Mouse (Mus musculus): Measurements from ENCODE around the gene Ntf5. TPM values are rescaled to one million over a fixed set of nuclear protein-coding genes. Genes with fewer than 3 reads are reported as not detected.

The Ntf5 gene
- polyA plus RNA-seq, 1 experiment, result 1.8 TPM

DNA sequence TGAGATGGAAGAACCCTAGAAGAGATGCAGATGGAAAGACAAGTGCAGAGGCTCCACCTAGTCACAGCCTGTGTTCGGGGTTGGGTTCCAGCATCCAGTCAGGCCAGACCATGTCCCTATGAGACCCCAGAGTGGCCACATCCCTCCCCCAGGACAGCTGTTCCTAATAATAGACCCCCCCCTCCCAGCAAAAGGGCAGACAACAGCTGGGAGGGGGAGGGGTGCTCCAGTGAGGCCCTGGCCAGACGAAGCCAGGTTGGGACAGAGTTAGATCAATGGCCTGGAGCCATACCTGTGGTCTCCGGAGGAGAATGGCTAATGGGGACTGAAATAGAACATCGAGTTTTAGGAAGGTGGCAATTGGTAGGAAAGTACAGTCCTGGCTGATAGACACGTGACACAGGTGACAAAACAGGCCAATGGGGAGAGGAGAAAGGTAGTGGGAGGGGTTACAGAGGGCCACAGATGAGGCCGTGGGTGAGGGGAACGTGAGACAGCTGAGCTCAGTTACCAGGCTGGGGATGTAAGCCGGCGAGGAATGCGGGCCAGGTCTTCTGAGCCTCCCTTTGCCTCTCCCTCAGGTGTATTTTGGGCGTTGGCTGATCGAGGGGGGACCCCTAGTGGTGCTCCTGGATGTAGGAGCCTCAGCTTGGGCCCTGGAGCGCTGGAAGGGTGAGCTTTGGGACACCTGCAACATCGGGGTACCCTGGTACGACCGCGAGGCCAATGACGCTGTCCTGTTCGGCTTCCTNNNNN, 24.2 kb downstream of the Ntf5 start, which contains the start of gene Ruvbl2:
TSS of gene Ruvbl2 (minus strand) at position 576 of the 756 bp plus-strand sequence.
- Histone ChIP-seq H3K4me1 (ENCODE audit: control insufficient read depth, insufficient read depth, low read length) (peaks cover 8% of the 10 kb centered on the region; the same call in 1 of the 2 replicates), H3K27ac (ENCODE audit: control insufficient read depth, insufficient read depth, low read depth, low read length, poor library complexity) (no peak within 1 kb of the TSS; the same call in 1 of the 2 replicates), H3K4me3 (replicated peaks; ENCODE audit: control insufficient read depth, low read depth, low read length) (no peak within 1 kb of the TSS)
- TF ChIP-seq CTCF (IDR thresholded peaks at IDR 0.05; ENCODE audit: control insufficient read depth, insufficient read depth, low read length) (no peak), POLR2A (IDR thresholded peaks at IDR 0.05; ENCODE audit: borderline replicate concordance, control insufficient read depth, low read depth, low read length) (0 out of 2 replicates have a peak, but pooled peaks have one; percentile 12)
- 70% methylated on average over 19 of the region's 19 CpGs for WGBS

DNA sequence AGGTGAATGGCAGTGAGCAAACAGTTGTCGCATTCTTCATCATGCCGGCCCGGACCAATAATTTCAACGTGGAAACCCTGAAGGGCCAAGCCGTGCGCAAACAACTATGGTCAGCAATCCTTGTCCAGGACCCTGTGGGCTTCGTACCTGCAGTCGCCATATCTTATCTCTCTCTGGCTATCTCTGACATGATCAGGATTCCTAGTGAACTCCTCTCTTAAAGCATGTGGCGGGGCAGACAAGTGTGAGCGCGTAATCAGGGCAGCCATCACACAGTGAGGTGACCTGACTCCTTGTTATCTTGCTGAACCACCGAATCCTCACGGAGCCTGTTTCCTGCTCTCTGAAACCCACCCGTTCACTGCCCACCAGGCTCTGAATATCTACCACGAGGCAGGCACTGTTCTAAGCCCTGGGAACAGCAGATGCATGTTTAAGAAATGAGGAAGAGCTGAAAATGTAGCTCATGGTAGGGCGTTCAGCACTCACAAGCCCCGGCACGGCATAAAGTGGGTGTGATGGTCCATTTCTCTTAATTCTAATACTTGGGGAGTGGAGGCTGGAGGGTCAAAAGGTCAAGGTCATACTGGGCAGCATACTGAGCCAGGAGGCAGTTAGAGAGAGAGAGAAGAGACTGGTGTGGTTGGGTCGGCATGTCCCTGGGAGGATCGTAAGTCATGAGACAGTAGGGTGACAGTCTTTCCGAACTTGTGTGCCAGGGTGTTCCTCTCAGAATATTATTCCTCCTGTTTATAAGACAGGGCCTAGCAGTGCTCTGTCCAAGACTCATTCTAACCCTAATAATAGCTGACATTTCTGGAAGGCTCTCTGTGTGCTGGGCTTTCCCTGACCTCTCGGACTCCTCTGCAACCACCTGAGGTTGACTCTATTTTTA, 30.3 kb downstream of the Ntf5 start:
- TF ChIP-seq CTCF (IDR thresholded peaks at IDR 0.05; ENCODE audit: control insufficient read depth, insufficient read depth, low read length), result no peak
- no peak for TF ChIP-seq POLR2A (IDR thresholded peaks at IDR 0.05; ENCODE audit: borderline replicate concordance, control insufficient read depth, low read depth, low read length)
- WGBS, result 81% methylated on average over 22 of the region's 22 CpGs
- H3K4me3 ChIP-seq (replicated peaks; ENCODE audit: control insufficient read depth, low read depth, low read length), result no peak overlapping the region
- no peaks in the 10 kb centered on the region for H3K4me1 ChIP-seq (ENCODE audit: control insufficient read depth, insufficient read depth, low read length)
- H3K27ac ChIP-seq (ENCODE audit: control insufficient read depth, insufficient read depth, low read depth, low read length, poor library complexity), result no peak overlapping the region

DNA sequence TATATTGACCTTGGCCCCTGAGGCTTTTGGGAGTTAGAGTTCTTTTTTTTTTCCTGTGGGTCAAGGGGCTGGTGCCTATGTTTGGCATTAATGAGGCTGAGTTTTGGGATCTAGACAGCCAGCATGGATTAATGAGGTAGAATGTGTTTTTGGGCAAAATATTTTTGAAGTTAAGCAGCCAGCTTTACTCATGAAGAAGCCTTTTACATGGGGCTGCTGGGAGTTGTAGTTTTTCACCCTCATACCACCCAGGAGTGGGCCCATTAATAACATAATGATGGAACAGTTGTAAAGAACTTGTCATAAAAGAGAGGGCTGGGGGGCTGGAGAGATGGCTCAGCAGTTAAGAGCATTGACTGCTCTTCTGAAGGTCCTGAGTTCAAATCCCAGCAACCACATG, 33.1 kb downstream of the Ntf5 start:
- Histone ChIP-seq H3K4me1 (ENCODE audit: control insufficient read depth, insufficient read depth, low read length) (no peaks in the 10 kb centered on the region), H3K27ac (ENCODE audit: control insufficient read depth, insufficient read depth, low read depth, low read length, poor library complexity) (no peak overlapping the region), H3K4me3 (replicated peaks; ENCODE audit: control insufficient read depth, low read depth, low read length) (no peak overlapping the region)
- TF ChIP-seq CTCF (IDR thresholded peaks at IDR 0.05; ENCODE audit: control insufficient read depth, insufficient read depth, low read length), result no peak
- TF ChIP-seq POLR2A (IDR thresholded peaks at IDR 0.05; ENCODE audit: borderline replicate concordance, control insufficient read depth, low read depth, low read length), result no peak

DNA sequence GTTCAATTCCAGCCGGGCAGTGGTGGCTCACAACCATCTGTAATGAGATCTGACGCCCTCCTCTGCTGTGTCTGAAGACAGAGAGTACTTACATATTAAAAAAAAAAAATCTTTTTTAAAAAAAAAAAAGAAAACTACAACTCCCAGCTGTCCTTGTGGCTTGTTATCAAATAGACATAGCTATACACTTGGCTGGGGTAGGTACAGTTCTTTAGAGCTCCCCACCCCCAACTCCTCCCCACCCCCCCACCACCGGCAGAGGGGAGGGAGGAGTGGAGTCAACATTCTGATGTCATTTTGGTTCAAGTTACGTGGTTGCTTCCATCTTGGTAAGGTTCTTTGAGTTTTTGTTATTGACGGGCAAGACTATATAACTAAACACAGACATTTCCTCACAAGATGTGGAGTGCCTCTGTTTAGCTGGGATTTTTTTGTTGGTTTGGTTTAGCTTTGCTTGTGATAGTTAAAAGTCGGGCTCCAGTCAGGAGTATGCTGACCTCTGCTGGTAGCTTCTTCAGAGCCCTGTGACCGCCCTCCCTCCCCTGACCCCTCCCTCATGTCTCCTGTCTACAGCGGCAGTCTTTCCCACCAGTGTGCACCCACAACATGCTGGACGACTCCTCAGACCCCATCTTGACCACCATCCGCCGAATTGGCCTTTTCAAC, 34.0 kb downstream of the Ntf5 start:
- Histone ChIP-seq H3K4me3 (replicated peaks; ENCODE audit: control insufficient read depth, low read depth, low read length) (no peak overlapping the region), H3K4me1 (ENCODE audit: control insufficient read depth, insufficient read depth, low read length) (no peaks in the 10 kb centered on the region), H3K27ac (ENCODE audit: control insufficient read depth, insufficient read depth, low read depth, low read length, poor library complexity) (no peak overlapping the region)
- WGBS, result 41% methylated on average over 11 of the region's 11 CpGs
- TF ChIP-seq POLR2A (IDR thresholded peaks at IDR 0.05; ENCODE audit: borderline replicate concordance, control insufficient read depth, low read depth, low read length) (no peak), CTCF (IDR thresholded peaks at IDR 0.05; ENCODE audit: control insufficient read depth, insufficient read depth, low read length) (peak; percentile 49)

DNA sequence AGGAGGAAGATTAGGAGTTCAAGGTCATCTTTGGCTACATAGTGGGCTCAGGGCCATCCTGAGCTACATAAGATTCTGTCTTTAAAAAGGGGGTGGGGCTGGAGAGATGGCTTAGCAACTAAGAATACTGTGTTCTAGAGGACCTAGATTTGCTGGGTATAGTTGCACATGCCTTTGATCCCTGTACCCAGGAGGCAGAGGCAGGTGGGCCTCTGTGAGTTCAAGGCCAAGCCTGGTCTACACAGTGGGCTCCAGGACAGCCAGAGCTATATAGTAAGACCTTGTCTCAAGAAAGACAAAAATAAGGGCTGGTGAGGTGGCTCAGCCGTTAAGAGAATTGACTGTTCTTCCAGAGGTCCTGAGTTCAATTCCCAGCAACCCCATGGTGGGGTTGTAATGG, 36.5 kb downstream of the Ntf5 start:
- no peak overlapping the region for H3K27ac ChIP-seq (ENCODE audit: control insufficient read depth, insufficient read depth, low read depth, low read length, poor library complexity)
- 85% methylated on average over 1 of the region's 1 CpGs for WGBS
- no peak for TF ChIP-seq CTCF (IDR thresholded peaks at IDR 0.05; ENCODE audit: control insufficient read depth, insufficient read depth, low read length)
- no peak for TF ChIP-seq POLR2A (IDR thresholded peaks at IDR 0.05; ENCODE audit: borderline replicate concordance, control insufficient read depth, low read depth, low read length)

DNA sequence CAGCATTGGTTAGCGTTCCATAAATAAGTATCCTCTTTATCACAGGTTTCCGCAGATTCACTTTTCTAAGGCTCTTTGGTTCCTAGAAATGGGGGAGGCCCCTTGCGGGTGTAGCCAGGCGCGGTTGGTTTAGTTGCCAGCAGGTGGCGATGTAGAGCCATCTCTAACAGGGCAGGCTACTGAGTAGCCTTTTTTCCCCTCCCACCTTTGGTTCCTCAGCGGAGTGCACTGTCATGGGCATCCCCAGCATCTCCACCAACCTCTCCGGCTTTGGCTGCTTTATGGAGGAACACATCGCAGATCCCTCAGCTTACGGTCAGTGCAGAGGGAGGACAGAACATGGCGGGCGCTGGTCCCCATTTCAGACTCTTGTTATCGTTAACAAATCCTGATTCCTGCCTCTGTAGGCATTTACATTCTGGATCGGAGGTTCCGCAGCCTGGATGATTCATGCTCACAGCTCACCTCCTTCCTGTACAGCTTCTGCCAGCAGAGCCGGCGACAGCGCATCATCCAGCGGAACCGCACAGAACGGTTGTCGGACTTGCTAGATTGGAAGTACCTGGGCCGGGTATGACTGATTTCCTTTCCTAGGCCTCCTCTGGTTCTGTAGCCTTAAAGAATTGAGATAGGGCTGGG, 38.0 kb downstream of the Ntf5 start:
- Histone ChIP-seq H3K4me1 (ENCODE audit: control insufficient read depth, insufficient read depth, low read length) (no peaks in the 10 kb centered on the region), H3K4me3 (replicated peaks; ENCODE audit: control insufficient read depth, low read depth, low read length) (no peak overlapping the region), H3K27ac (ENCODE audit: control insufficient read depth, insufficient read depth, low read depth, low read length, poor library complexity) (no peak overlapping the region)
- no peak for TF ChIP-seq POLR2A (IDR thresholded peaks at IDR 0.05; ENCODE audit: borderline replicate concordance, control insufficient read depth, low read depth, low read length)
- peak; percentile 85 for TF ChIP-seq CTCF (IDR thresholded peaks at IDR 0.05; ENCODE audit: control insufficient read depth, insufficient read depth, low read length)
- 59% methylated on average over 23 of the region's 23 CpGs for WGBS

More for the DNA sequence above, 36.5 kb downstream of the Ntf5 start:
- H3K4me3 ChIP-seq (replicated peaks; ENCODE audit: control insufficient read depth, low read depth, low read length), result no peak overlapping the region
- no peaks in the 10 kb centered on the region for H3K4me1 ChIP-seq (ENCODE audit: control insufficient read depth, insufficient read depth, low read length)

DNA sequence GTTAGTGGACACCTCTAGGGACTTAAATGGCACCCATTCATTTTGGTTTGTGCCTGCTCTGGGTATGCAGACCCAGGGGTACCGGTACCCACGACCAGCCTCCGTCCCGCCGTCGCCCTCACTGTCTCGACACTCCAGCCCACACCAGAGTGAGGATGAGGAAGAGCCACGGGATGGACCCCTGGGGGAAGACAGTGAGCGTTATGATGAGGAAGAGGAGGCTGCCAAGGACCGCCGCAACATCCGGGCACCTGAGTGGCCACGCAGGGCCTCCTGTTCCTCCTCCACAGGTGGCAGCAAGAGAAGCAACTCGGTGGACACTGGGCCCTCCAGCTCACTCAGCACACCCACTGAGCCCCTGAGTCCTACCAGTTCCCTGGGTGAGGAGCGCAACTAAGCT, 41.5 kb downstream of the Ntf5 start:
- Histone ChIP-seq H3K4me3 (replicated peaks; ENCODE audit: control insufficient read depth, low read depth, low read length) (no peak overlapping the region), H3K27ac (ENCODE audit: control insufficient read depth, insufficient read depth, low read depth, low read length, poor library complexity) (no peak overlapping the region), H3K4me1 (ENCODE audit: control insufficient read depth, insufficient read depth, low read length) (peaks cover 3% of the 10 kb centered on the region; the same call in 1 of the 2 replicates)
- 88% methylated on average over 15 of the region's 15 CpGs for WGBS
- TF ChIP-seq POLR2A (IDR thresholded peaks at IDR 0.05; ENCODE audit: borderline replicate concordance, control insufficient read depth, low read depth, low read length) (no peak), CTCF (IDR thresholded peaks at IDR 0.05; ENCODE audit: control insufficient read depth, insufficient read depth, low read length) (no peak)
